Mouse (Mus musculus): ENCODE data around the gene Prr3.

DNA sequence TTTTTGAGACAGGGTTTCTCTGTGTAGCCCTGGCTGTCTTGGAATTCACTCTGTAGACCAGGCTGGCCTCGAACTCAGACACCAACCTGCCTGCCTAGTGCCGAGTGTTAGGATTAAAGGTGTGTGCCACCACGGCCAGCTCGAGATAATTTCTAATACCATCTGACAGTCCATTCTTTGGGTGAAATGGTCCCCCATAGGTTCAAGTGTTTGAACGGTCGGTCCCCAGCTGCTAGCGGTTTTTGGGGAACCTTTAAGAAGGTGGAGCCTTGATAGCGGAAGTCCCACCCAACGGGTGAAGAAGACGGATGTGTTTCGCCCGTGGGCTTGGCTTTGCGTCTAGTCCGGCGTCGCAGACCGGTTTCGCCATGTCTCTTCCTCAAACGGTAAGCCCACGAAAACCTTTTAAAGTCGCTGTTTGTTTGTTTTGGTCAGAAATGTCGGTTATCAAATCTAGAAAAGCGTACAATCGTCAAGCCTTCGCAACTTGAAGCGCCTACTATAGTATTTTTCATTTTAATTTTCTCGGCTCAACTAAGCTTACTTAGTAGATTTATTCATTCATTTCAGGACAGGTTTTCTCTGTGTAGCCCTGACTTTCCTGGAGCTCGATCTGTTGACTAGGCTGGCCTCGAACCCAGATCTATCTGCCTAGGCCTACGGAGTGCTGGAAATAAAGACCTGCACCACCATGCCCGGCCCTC lies 14.3 kb upstream of the Prr3 start:
- no peak for TF ChIP-seq CTCF (IDR thresholded peaks at IDR 0.05; ENCODE audit: low read depth)
- no peak for TF ChIP-seq EP300 (IDR thresholded peaks at IDR 0.05; ENCODE audit: low read depth)

Measured in liver, embryonic 14.5 days (tissue).